Mouse (Mus musculus) spleen, adult 2 months (tissue): ENCODE results near the gene Gps2. TPM values are rescaled to one million over a fixed set of nuclear protein-coding genes. Genes with fewer than 3 reads are reported as not detected.

Experiments used
- DNase-seq, 2 experiments: peaks; one replicate each; pipeline versions ENCODE4 v3.0.0 to v3.0.0-alpha.2; 2012 to 2021; ENCODE audit warnings: low spot score in 2 of 2, low read depth in 1 of 2
- H3K27ac ChIP-seq: fragments of 200-500 bp; 2 replicates; pipeline ENCODE4 v1.5.1; 2012; ENCODE audit warnings: low read length, inconsistent platforms; ENCODE audit not compliant: insufficient read depth
- H3K27me3 ChIP-seq: fragments of 200-500 bp; 2 replicates; pipeline ENCODE4 v1.6.1; 2012; ENCODE audit warnings: mild to moderate bottlenecking, moderate library complexity, low read length, inconsistent platforms; ENCODE audit not compliant: control insufficient read depth, insufficient read depth
- H3K36me3 ChIP-seq: fragments of 200-500 bp; 2 replicates; pipeline ENCODE4 v1.6.1; 2012; ENCODE audit warnings: mild to moderate bottlenecking, low read length, inconsistent platforms; ENCODE audit not compliant: control insufficient read depth, insufficient read depth
- H3K4me1 ChIP-seq: fragments of 200-500 bp; 2 replicates; pipeline ENCODE4 v1.6.1; 2011; ENCODE audit warnings: inconsistent platforms; ENCODE audit not compliant: control insufficient read depth, insufficient read depth, insufficient read length
- H3K4me3 ChIP-seq: fragments of 200-500 bp; 2 replicates; pipeline ENCODE4 v1.5.1; 2011; ENCODE audit warnings: mild to moderate bottlenecking, inconsistent platforms; ENCODE audit not compliant: insufficient read depth, insufficient read length; ENCODE audit errors: extremely low read depth
- CTCF ChIP-seq: fragments of 200-500 bp; IDR thresholded peaks from 2 replicates; pipeline ENCODE4 v1.5.1; 2011; ENCODE audit warnings: mild to moderate bottlenecking, inconsistent platforms; ENCODE audit not compliant: insufficient read depth, insufficient read length, insufficient replicate concordance; ENCODE audit errors: extremely low read depth
- POLR2A ChIP-seq: fragments of 200-500 bp; IDR thresholded peaks from 2 replicates; pipeline ENCODE4 v1.6.1; 2011; ENCODE audit warnings: low read depth, low read length, inconsistent platforms
- WGBS: fragments of 180-500 bp; shearing (Covaris S2); methylation state at CpG from one replicate; pipeline ENCODE4 v1.1.7; 2018; 5-methylcytosine and 5-hydroxymethylcytosine counted together
- polyA plus RNA-seq: library from polyadenylated mRNA; depleted of rRNA; stranded (reverse); fragments of >200 nt; gene quantifications from 2 replicates; pipeline ENCODE4 v1.2.3, GENCODE M21; 2012

The Gps2 gene
- polyA plus RNA-seq, 1 experiment: 119 TPM

DNA sequence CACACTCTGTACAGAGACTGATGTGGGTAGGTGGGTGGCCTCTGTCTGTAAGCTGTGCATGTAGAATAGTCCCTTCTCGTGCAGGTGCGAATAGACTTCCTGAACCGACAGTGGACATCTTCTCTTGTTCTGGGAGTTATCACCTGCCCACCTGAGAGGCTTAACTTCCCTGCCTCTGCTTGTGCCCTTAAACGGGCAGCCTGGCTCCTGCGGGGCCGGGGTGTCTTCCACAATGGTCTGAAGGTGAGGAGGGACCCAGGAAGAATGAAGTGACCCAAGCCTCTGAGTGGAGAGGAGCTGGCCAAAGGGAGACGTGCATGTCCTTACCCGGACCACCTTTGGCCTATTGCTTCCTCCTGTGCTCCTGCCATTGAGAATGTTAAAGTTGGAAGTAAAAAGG is 3.5 kb upstream of the Gps2 start:
- no peak for TF ChIP-seq CTCF
- no peak for TF ChIP-seq POLR2A
- peaks cover 50% of the 10 kb centered on the region for H3K36me3 ChIP-seq
- H3K27me3 ChIP-seq: no peaks in the 10 kb centered on the region
- H3K4me1 ChIP-seq: peaks cover 8% of the 10 kb centered on the region
- H3K4me3 ChIP-seq: no peak overlapping the region
- H3K27ac ChIP-seq: no peak overlapping the region
- WGBS: 91% methylated on average over 8 of the region's 8 CpGs
- no peak for DNase-seq

- Histone ChIP-seq H3K27ac (no peak overlapping the region), H3K4me3 (no peak overlapping the region), H3K36me3 (peaks cover 53% of the 10 kb centered on the region), H3K4me1 (peaks cover 8% of the 10 kb centered on the region), H3K27me3 (no peaks in the 10 kb centered on the region)
- TF ChIP-seq POLR2A: no peak
- no peak for TF ChIP-seq CTCF
- WGBS: 94% methylated on average over 17 of the region's 17 CpGs
- DNase-seq: no peak
Observed at GRCm38 (mm10) chr11:69910781-69911560, 2.7 kb upstream of the Gps2 start.

GRCm38 (mm10) chr11:69911701-69912100 is 2.0 kb upstream of the Gps2 start:
- H3K36me3 ChIP-seq: peaks cover 50% of the 10 kb centered on the region
- H3K27ac ChIP-seq: no peak overlapping the region
- TF ChIP-seq CTCF (no peak), POLR2A (no peak)

DNA sequence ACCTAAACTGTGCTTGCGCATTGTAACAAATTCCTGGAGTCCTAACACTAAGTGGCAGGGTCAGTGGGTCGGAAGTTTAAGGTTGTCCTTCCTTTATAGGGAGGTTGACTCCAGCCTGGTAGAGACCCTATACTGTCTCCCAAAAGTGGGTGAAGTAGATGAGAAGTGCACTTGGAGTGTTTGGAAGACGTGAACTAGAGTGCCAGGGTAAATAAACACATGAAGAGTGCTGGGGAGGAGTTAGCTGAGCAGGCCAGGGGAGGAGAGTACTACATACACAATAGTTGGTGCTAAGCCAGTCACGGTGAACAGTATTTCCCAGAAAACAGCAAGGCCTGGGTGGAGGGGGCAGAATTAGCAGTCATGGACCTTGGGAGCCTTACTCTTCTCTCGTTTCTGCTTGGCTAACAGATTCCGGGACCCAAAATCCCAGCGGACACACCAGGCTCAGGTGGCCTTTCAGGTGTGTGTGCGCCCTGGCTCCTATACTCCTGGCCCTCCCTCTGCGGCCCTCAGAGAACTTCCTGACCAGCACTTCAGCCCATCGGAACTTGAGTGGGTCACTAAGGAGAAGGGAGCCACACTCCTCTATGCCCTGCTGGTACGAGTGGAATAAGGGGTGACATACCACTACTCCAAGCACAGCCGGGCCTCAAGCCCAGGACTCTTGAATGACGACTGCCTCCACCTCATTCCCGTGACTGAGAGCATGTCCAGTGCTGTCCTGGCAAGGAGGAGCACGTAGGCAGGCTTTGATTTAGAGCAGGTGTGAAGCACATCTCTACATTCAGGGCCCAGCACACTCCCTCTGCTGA is 765 bp upstream of the Gps2 start:
- peaks cover 8% of the 10 kb centered on the region for H3K4me1 ChIP-seq
- no peak for DNase-seq
- 84% methylated on average over 15 of the region's 15 CpGs for WGBS
- TF ChIP-seq CTCF (no peak), POLR2A (no peak)
- no peaks in the 10 kb centered on the region for H3K27me3 ChIP-seq
- H3K36me3 ChIP-seq: peaks cover 47% of the 10 kb centered on the region
- H3K27ac ChIP-seq: peak overlapping the region; percentile 69; the same call in 1 of the 2 replicates
- H3K4me3 ChIP-seq: peak overlapping the region; percentile 78

More at GRCm38 (mm10) chr11:69911701-69912100, 2.0 kb upstream of the Gps2 start:
- 89% methylated on average over 6 of the region's 6 CpGs for WGBS
- Histone ChIP-seq H3K4me1 (peaks cover 8% of the 10 kb centered on the region), H3K4me3 (no peak overlapping the region), H3K27me3 (no peaks in the 10 kb centered on the region)
- DNase-seq: no peak

DNA sequence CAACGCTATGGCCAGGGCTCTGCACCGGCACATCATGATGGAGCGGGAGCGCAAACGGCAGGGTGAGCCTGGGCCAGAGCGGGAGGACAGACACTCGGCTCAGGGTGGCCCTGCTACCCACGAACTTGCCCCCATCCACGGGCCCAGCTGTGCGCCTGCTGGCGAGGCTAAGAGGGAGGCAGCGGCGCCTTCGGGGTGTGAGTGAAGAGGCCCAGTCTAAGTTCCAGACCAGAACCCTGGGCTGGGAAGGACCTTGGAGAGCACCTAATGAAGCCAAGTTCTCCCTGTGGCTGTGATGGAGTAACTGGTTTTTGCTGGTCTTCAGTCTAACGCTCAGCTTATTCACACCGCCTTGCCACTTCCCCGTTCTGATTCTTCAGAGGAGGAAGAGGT is 680 bp downstream of the Gps2 start:
- peak overlapping the region; percentile 78 for H3K4me3 ChIP-seq
- no peaks in the 10 kb centered on the region for H3K27me3 ChIP-seq
- no peak for TF ChIP-seq CTCF
- peak overlapping the region; percentile 86 for H3K27ac ChIP-seq
- peaks cover 11% of the 10 kb centered on the region for H3K4me1 ChIP-seq
- no peak for DNase-seq
- peaks cover 45% of the 10 kb centered on the region for H3K36me3 ChIP-seq
- under 1% methylated on average over 17 of the region's 17 CpGs for WGBS

DNA sequence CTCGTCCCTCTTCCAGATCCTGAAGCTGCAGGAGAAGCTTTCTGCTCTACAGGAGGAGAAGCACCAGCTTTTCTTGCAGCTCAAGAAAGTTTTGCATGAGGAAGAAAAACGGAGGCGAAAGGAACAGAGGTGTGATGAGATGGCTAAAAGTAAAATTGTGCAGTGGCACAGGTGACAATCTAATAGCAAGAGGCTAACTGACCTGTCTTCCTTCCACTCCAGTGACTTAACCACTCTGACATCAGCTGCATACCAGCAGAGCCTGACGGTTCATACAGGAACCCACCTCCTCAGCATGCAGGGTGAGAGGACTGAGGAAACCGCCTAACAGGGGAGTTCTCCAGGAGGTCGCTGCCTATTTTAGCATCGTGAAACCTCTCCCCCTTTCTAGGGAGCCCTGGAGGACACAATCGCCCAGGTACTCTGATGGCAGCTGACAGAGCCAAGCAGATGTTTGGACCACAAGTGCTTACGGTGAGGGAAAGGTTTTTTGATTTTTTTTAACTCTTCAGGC is 1.3 kb downstream of the Gps2 start:
- Histone ChIP-seq H3K27ac (no peak overlapping the region), H3K36me3 (peaks cover 40% of the 10 kb centered on the region), H3K27me3 (no peaks in the 10 kb centered on the region), H3K4me3 (peak overlapping the region; percentile 78; the same call in 1 of the 2 replicates), H3K4me1 (peaks cover 11% of the 10 kb centered on the region)
- no peak for DNase-seq
- TF ChIP-seq CTCF: no peak
- TF ChIP-seq POLR2A: no peak
- WGBS: 40% methylated on average over 9 of the region's 9 CpGs
